Mouse (Mus musculus): Measurements from ENCODE around the gene Ank3.

- no peak for TF ChIP-seq CTCF (IDR thresholded peaks at IDR 0.05; ENCODE audit: low read depth)
- TF ChIP-seq EP300 (IDR thresholded peaks at IDR 0.05; ENCODE audit: low read depth): no peak
Measured at GRCm38 (mm10) chr10:69874806-69875205, 476.2 kb downstream of the Ank3 start.
